Mouse (Mus musculus) ES-Bruce4 (cell line): Measurements from ENCODE around the gene Stab2. TPM values are rescaled to one million over a fixed set of nuclear protein-coding genes. Genes with fewer than 3 reads are reported as not detected.

Experiments used
- H3K27ac ChIP-seq: 2 replicates; pipeline ENCODE4 v1.5.1; 2012; ENCODE audit warnings: low read length, inconsistent platforms; ENCODE audit not compliant: insufficient read depth
- H3K27me3 ChIP-seq: 2 replicates; pipeline ENCODE4 v1.6.1; 2012; ENCODE audit warnings: mild to moderate bottlenecking, low read length, inconsistent platforms; ENCODE audit not compliant: control insufficient read depth, poor library complexity, insufficient read depth, severe bottlenecking
- H3K36me3 ChIP-seq: 2 replicates; pipeline ENCODE4 v1.6.1; 2012; ENCODE audit warnings: inconsistent platforms, mild to moderate bottlenecking, low read length, moderate library complexity; ENCODE audit not compliant: control insufficient read depth, poor library complexity, insufficient read depth, severe bottlenecking
- H3K4me1 ChIP-seq: one replicate; pipeline ENCODE4 v1.8.1; 2011; ENCODE audit warnings: low read length; ENCODE audit not compliant: control insufficient read depth, insufficient read depth
- H3K4me3 ChIP-seq: 2 replicates; pipeline ENCODE4 v1.5.1; 2011; ENCODE audit warnings: low read depth, mild to moderate bottlenecking, low read length
- H3K9ac ChIP-seq: 2 replicates; pipeline ENCODE4 v1.6.1; 2012; ENCODE audit warnings: low read depth, mild to moderate bottlenecking, inconsistent platforms; ENCODE audit not compliant: poor library complexity, severe bottlenecking
- H3K9me3 ChIP-seq: replicated peaks from 2 replicates; pipeline ENCODE4 v1.6.1; 2012; ENCODE audit warnings: mild to moderate bottlenecking, low read length, inconsistent platforms; ENCODE audit not compliant: control insufficient read depth, poor library complexity, insufficient read depth, severe bottlenecking
- CTCF ChIP-seq: IDR thresholded peaks from one replicate; pipeline ENCODE4 v1.8.1; 2011; ENCODE audit warnings: low read depth, low read length
- EP300 ChIP-seq: IDR thresholded peaks from 2 replicates; pipeline ENCODE4 v1.6.1; 2011; ENCODE audit warnings: low read depth, low read length; ENCODE audit not compliant: insufficient read depth
- POLR2A ChIP-seq: IDR thresholded peaks from one replicate; pipeline ENCODE4 v1.8.1; 2011; ENCODE audit warnings: low read length; ENCODE audit not compliant: insufficient read depth
- polyA plus RNA-seq: library from polyadenylated mRNA; stranded (reverse); fragments of >200 nt; gene quantifications from 2 replicates; pipeline ENCODE4 v1.2.4, GENCODE M21; 2011; ENCODE audit warnings: low read depth; ENCODE audit not compliant: missing spikeins, insufficient read depth, insufficient read length

Stab2 gene
- not detected in 2 replicates for polyA plus RNA-seq

DNA sequence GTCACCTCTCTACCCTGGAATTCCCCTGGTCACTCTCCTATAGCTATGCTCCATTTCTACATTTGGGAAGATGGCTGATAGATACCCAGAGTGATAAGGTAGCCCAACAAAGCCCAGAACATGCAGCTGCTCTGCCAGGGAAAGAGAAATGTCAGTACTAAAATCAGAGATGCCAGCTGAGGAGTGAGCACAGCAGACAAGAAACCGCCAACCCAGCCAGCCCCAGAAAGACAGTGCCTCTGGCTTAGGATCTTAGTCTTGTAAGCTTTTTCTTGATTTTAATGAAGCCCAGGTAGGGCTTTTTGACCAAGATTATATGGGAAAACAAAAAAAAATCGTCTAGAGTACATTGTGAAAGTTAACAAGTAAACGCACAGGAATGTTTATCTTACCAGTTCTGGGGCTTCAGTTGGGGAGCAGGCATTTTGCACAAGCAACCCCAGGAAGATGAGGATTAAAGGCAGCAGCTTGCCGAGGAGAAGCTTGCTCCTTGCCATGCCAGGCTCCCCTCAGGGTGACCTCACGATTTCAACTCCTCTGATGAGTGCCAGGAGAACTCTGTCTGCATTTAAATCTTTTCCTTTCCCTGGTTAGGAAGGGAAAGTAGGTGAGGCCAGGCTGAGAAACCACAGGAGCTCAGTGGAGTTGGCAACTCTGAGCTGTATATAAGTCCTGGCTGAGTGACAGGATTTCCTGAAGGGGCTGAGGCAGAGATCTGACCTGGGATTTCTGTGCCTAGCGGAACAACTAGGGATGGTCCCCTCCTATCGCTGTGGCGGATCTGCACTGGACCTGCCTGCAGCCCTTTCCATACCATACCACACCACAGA lies at the start of gene Stab2:
TSS of gene Stab2 (minus strand) at position 641 of the 830 bp plus-strand sequence.
- Histone ChIP-seq H3K27ac (no peak within 1 kb of the TSS), H3K9ac (no peak within 1 kb of the TSS), H3K4me3 (no peak within 1 kb of the TSS), H3K4me1 (no peaks in the 10 kb centered on the region), H3K9me3 (no peaks in the 10 kb centered on the region), H3K36me3 (no peaks in the 10 kb centered on the region), H3K27me3 (no peaks in the 10 kb centered on the region)
- no peak for TF ChIP-seq EP300
- TF ChIP-seq POLR2A, result no peak
- no peak for TF ChIP-seq CTCF

DNA sequence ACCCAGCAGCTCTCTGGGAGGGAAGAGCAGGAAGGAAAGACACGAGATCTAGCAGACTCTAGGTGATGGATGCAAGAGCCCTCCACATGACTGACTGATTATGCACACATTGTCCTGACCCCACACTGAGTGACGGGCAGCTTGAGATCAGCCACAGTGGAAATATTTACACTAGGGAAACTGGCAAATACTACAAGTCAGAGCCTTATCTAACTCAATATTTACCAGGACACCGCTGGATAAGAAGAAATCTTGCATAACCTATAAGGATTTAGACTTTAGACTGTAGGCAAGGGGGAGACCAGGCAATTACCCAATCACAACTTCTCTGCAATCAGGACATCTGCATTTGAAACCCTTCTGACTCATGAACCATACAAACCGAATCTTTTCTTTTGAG lies 43.9 kb upstream of the Stab2 start:
- no peaks in the 10 kb centered on the region for H3K9me3 ChIP-seq
- no peaks in the 10 kb centered on the region for H3K36me3 ChIP-seq
- H3K27ac ChIP-seq, result no peak overlapping the region
- TF ChIP-seq EP300, result no peak
- no peak for TF ChIP-seq POLR2A
- no peak for TF ChIP-seq CTCF
- H3K4me3 ChIP-seq, result no peak overlapping the region
- H3K27me3 ChIP-seq, result no peaks in the 10 kb centered on the region
- H3K9ac ChIP-seq, result no peak overlapping the region
- H3K4me1 ChIP-seq, result no peaks in the 10 kb centered on the region

DNA sequence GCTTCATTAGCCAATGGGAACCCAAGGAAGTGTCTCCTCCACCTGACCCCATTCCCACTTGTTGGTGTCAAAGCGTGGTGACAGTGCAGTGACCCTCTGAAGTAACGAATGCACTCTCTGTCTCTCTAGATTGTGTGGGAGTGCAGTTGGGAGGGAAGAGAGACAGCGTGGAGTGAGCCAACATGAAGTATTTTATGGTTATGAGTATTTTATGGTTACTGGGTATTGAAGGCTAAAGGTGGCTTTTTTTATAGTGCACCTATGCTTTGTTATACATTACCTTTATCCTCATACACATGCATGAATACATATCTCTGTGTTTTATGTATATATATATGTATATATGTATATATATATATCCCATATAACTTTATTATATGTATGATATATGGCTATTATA lies 41.4 kb upstream of the Stab2 start:
- Histone ChIP-seq H3K4me3 (no peak overlapping the region), H3K27ac (no peak overlapping the region), H3K36me3 (no peaks in the 10 kb centered on the region), H3K4me1 (no peaks in the 10 kb centered on the region), H3K9ac (no peak overlapping the region), H3K27me3 (no peaks in the 10 kb centered on the region), H3K9me3 (no peaks in the 10 kb centered on the region)
- no peak for TF ChIP-seq EP300
- no peak for TF ChIP-seq POLR2A
- no peak for TF ChIP-seq CTCF

DNA sequence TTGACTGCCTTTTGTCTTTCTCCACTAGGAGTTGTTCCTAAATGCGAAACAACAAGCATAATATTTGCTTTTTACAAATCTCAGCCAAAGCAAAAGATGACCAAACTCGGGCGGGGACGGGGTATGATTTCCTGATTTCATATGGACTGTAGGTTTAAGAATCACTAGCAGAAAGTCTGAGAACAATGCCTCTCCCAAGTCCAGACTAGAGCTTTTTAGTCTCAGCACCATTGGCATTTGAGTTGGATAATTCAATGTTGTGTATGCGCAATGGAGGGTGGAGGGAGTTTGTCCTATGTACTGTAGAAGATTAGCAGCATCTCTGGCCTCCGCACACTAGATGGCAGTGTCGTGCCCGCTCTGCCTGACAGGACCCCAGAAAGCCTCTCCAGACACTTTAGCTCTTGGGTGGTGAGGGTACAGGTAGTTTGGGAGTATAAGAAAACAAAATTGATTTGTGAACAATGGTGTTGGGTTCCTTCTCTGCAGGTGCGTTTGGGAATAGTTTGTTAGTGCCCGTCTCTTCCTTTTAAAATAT lies 39.2 kb upstream of the Stab2 start:
- Histone ChIP-seq H3K9ac (no peak overlapping the region), H3K9me3 (no peaks in the 10 kb centered on the region), H3K36me3 (no peaks in the 10 kb centered on the region), H3K4me1 (no peaks in the 10 kb centered on the region), H3K27me3 (no peaks in the 10 kb centered on the region), H3K27ac (no peak overlapping the region), H3K4me3 (no peak overlapping the region)
- TF ChIP-seq EP300, result no peak
- peak; percentile 68 for TF ChIP-seq CTCF
- TF ChIP-seq POLR2A, result no peak

DNA sequence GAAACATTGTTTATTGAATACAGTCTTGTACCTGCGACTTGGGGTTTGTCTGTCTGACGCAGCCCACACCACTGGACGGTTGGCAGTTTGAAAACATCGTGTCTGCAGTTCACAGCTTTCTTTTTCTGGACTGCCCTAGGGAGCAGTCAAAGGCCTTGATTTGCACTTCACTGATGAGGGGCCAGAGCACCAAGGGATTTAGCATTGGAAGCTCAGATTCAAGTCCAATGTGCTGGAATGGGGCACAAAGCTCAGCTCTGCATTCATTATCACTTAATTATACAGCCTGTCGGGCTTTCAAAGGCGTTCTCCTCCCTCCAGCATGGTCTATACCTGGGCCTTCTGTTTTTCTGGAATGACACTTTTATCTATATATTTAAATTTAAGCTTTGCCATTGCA lies 38.6 kb upstream of the Stab2 start:
- Histone ChIP-seq H3K27me3 (no peaks in the 10 kb centered on the region), H3K9me3 (no peaks in the 10 kb centered on the region), H3K9ac (no peak overlapping the region), H3K27ac (no peak overlapping the region), H3K4me1 (no peaks in the 10 kb centered on the region), H3K36me3 (no peaks in the 10 kb centered on the region), H3K4me3 (no peak overlapping the region)
- no peak for TF ChIP-seq CTCF
- no peak for TF ChIP-seq EP300
- TF ChIP-seq POLR2A, result no peak

DNA sequence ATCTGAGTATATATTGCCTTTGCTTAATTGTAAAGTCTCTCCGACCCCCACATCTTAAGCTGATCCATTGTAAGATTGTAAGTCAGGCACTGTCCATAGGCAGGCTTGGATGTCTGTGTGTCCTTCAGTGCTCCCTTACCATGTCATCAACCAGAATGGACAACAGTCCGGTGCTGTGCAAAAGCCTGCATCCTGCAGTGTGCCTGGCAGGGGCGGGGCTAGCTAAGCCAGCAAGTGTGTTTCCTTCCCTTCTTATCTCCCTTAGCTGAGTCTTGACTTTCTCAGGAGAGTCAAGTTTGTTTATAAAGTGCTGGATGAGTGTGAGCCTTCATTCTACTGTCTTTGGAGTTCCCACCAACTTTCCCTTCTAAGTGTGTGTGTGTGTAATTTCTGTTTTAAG lies 37.4 kb upstream of the Stab2 start:
- Histone ChIP-seq H3K9ac (no peak overlapping the region), H3K27ac (no peak overlapping the region), H3K4me3 (no peak overlapping the region), H3K4me1 (peaks cover 2% of the 10 kb centered on the region), H3K27me3 (no peaks in the 10 kb centered on the region), H3K9me3 (no peaks in the 10 kb centered on the region), H3K36me3 (no peaks in the 10 kb centered on the region)
- TF ChIP-seq EP300, result no peak
- no peak for TF ChIP-seq CTCF
- TF ChIP-seq POLR2A, result no peak
